Mouse (Mus musculus) forebrain, embryonic 11.5 days (tissue): ENCODE measurements around the gene Mef2d. TPM values are rescaled to one million over a fixed set of nuclear protein-coding genes. Genes with fewer than 3 reads are reported as not detected.
A peak's percentile ranks its signal among the peaks of the same experiment; 100 is the strongest.

ENCODE experiments used
- ATAC-seq: fragments of 200-750 bp; cut with Nextera tagmentation; replicated peaks from 2 replicates; pipeline ENCODE4 v1.8.0; 2017; ENCODE audit warnings: moderate TSS enrichment; ENCODE audit not compliant: low FRiP score
- DNase-seq: peaks from one replicate; pipeline ENCODE4 v3.0.0-alpha.2; 2017; ENCODE audit warnings: low spot score
- H3K27ac ChIP-seq: fragments of 300-500 bp; sonication (generic); 2 replicates; pipeline ENCODE4 v1.5.1; 2014; ENCODE audit warnings: low read depth, low read length
- H3K27me3 ChIP-seq: fragments of 300-500 bp; sonication (generic); 2 replicates; pipeline ENCODE4 v1.6.1; 2014; ENCODE audit warnings: mild to moderate bottlenecking, low read length, mixed read lengths; ENCODE audit not compliant: control insufficient read depth, insufficient read depth
- H3K36me3 ChIP-seq: fragments of 300-500 bp; sonication (generic); 2 replicates; pipeline ENCODE4 v1.6.1; 2014; ENCODE audit warnings: mild to moderate bottlenecking, low read length, moderate library complexity, mixed read lengths; ENCODE audit not compliant: control insufficient read depth, insufficient read depth
- H3K4me1 ChIP-seq: fragments of 300-500 bp; sonication (generic); replicated peaks from 2 replicates; pipeline ENCODE4 v1.6.1; 2014; ENCODE audit warnings: low read length, mixed read lengths; ENCODE audit not compliant: control insufficient read depth, insufficient read depth
- H3K4me2 ChIP-seq: fragments of 300-500 bp; sonication (generic); 2 replicates; pipeline ENCODE4 v1.6.1; 2014; ENCODE audit warnings: low read depth, mild to moderate bottlenecking, low read length, moderate library complexity, mixed read lengths; ENCODE audit not compliant: severe bottlenecking
- H3K4me3 ChIP-seq: fragments of 300-500 bp; sonication (generic); 2 replicates; pipeline ENCODE4 v1.5.1; 2014; ENCODE audit warnings: low read depth, low read length
- H3K9ac ChIP-seq: fragments of 300-500 bp; sonication (generic); 2 replicates; pipeline ENCODE4 v1.6.1; 2014; ENCODE audit warnings: low read length
- H3K9me3 ChIP-seq: fragments of 300-500 bp; sonication (generic); 2 replicates; pipeline ENCODE4 v1.6.1; 2016; ENCODE audit warnings: low read length, mixed read lengths; ENCODE audit not compliant: control insufficient read depth
- WGBS: fragments of 180-500 bp; shearing (Covaris S2); extraction: QIAGEN DNeasy Blood & Tissue Kit; methylation state at CpG from one replicate; pipeline ENCODE4 v1.1.7; 2014; 5-methylcytosine and 5-hydroxymethylcytosine counted together
- polyA plus RNA-seq: library from polyadenylated mRNA; unstranded; fragments of >200 nt; fragmentation: Nextera tagmentation; extraction: Ambion mirVana; gene quantifications from 2 replicates; pipeline ENCODE4 v1.2.1, GENCODE M21; 2014

The Mef2d gene
- polyA plus RNA-seq, 1 experiment from 2014 or later: 19.7 TPM

- peaks cover 5% of the 10 kb centered on the region; the same call in 1 of the 2 replicates for H3K4me1 ChIP-seq
- H3K27ac ChIP-seq: no peak overlapping the region
- ATAC-seq (no peak), DNase-seq (no peak)
- H3K27me3 ChIP-seq: no peaks in the 10 kb centered on the region
- H3K36me3 ChIP-seq: no peaks in the 10 kb centered on the region; the same call in 1 of the 2 replicates
- no peak overlapping the region for H3K4me3 ChIP-seq
- no peak overlapping the region for H3K9ac ChIP-seq
- H3K9me3 ChIP-seq: no peaks in the 10 kb centered on the region
- no peak overlapping the region for H3K4me2 ChIP-seq
- 79% methylated on average over 6 of the region's 6 CpGs for WGBS
Measured at GRCm38 (mm10) chr3:88160856-88161255, 18.7 kb downstream of the Mef2d start.

GRCm38 (mm10) chr3:88162259-88162658 lies 20.1 kb downstream of the Mef2d start:
- no peaks in the 10 kb centered on the region; the same call in 1 of the 2 replicates for H3K36me3 ChIP-seq
- no peak overlapping the region for H3K9ac ChIP-seq
- H3K27ac ChIP-seq: no peak overlapping the region
- WGBS: 90% methylated on average over 8 of the region's 8 CpGs
- no peaks in the 10 kb centered on the region for H3K27me3 ChIP-seq
- DNase-seq (no peak), ATAC-seq (no peak)
- no peak overlapping the region for H3K4me3 ChIP-seq
- no peak overlapping the region for H3K4me2 ChIP-seq
- no peaks in the 10 kb centered on the region for H3K9me3 ChIP-seq
- peaks cover 5% of the 10 kb centered on the region; the same call in 1 of the 2 replicates for H3K4me1 ChIP-seq

- 69% methylated on average over 4 of the region's 4 CpGs for WGBS
Measured at GRCm38 (mm10) chr3:88162811-88163210, 20.6 kb downstream of the Mef2d start.

GRCm38 (mm10) chr3:88163847-88164246 lies 21.7 kb downstream of the Mef2d start:
- Histone ChIP-seq H3K4me3 (no peak overlapping the region), H3K27me3 (no peaks in the 10 kb centered on the region), H3K9me3 (no peaks in the 10 kb centered on the region), H3K4me1 (0 out of 2 replicates have a peak, but pooled peaks cover 3% of the 10 kb centered on the region), H3K36me3 (peaks cover 2% of the 10 kb centered on the region; the same call in 1 of the 2 replicates), H3K9ac (no peak overlapping the region), H3K4me2 (no peak overlapping the region), H3K27ac (no peak overlapping the region)
- DNase-seq: no peak
- WGBS: 56% methylated on average over 3 of the region's 3 CpGs
- no peak for ATAC-seq

More at GRCm38 (mm10) chr3:88162811-88163210, 20.6 kb downstream of the Mef2d start:
- no peak for ATAC-seq
- Histone ChIP-seq H3K4me1 (peaks cover 5% of the 10 kb centered on the region; the same call in 1 of the 2 replicates), H3K4me3 (no peak overlapping the region), H3K9me3 (no peaks in the 10 kb centered on the region), H3K4me2 (no peak overlapping the region), H3K27me3 (no peaks in the 10 kb centered on the region), H3K9ac (no peak overlapping the region), H3K27ac (no peak overlapping the region), H3K36me3 (no peaks in the 10 kb centered on the region; the same call in 1 of the 2 replicates)
- DNase-seq: no peak

GRCm38 (mm10) chr3:88164263-88164662 lies 22.1 kb downstream of the Mef2d start:
- 41% methylated on average over 3 of the region's 3 CpGs for WGBS
- no peak overlapping the region for H3K4me3 ChIP-seq
- 0 out of 2 replicates have a peak, but pooled peaks cover 3% of the 10 kb centered on the region for H3K4me1 ChIP-seq
- H3K9me3 ChIP-seq: no peaks in the 10 kb centered on the region
- no peak for DNase-seq
- no peaks in the 10 kb centered on the region for H3K27me3 ChIP-seq
- H3K4me2 ChIP-seq: no peak overlapping the region
- ATAC-seq: no peak
- H3K9ac ChIP-seq: no peak overlapping the region
- no peak overlapping the region for H3K27ac ChIP-seq
- peaks cover 2% of the 10 kb centered on the region; the same call in 1 of the 2 replicates for H3K36me3 ChIP-seq

- Histone ChIP-seq H3K9me3 (no peaks in the 10 kb centered on the region), H3K4me2 (no peak overlapping the region), H3K9ac (no peak overlapping the region), H3K27me3 (no peaks in the 10 kb centered on the region), H3K4me3 (no peak overlapping the region), H3K4me1 (0 out of 2 replicates have a peak, but pooled peaks cover 3% of the 10 kb centered on the region), H3K36me3 (peaks cover 2% of the 10 kb centered on the region; the same call in 1 of the 2 replicates), H3K27ac (no peak overlapping the region)
- DNase-seq (no peak), ATAC-seq (no peak)
- 94% methylated on average over 5 of the region's 5 CpGs for WGBS
Measured at GRCm38 (mm10) chr3:88166056-88166455, 23.9 kb downstream of the Mef2d start.

GRCm38 (mm10) chr3:88170361-88170760 lies 28.2 kb downstream of the Mef2d start:
- Histone ChIP-seq H3K9ac (no peak overlapping the region), H3K4me1 (no peaks in the 10 kb centered on the region), H3K9me3 (no peaks in the 10 kb centered on the region), H3K36me3 (peaks cover 2% of the 10 kb centered on the region; the same call in 1 of the 2 replicates), H3K27ac (no peak overlapping the region), H3K4me3 (no peak overlapping the region), H3K27me3 (no peaks in the 10 kb centered on the region), H3K4me2 (no peak overlapping the region)
- WGBS: 86% methylated on average over 5 of the region's 5 CpGs
- ATAC-seq (no peak), DNase-seq (no peak)

- WGBS: 86% methylated on average over 3 of the region's 3 CpGs
- H3K27me3 ChIP-seq: no peaks in the 10 kb centered on the region
- DNase-seq: no peak
- H3K36me3 ChIP-seq: peaks cover 2% of the 10 kb centered on the region; the same call in 1 of the 2 replicates
- H3K9ac ChIP-seq: no peak overlapping the region
- no peak overlapping the region for H3K27ac ChIP-seq
- no peak overlapping the region for H3K4me3 ChIP-seq
- peaks cover 3% of the 10 kb centered on the region; the same call in 1 of the 2 replicates for H3K4me1 ChIP-seq
- no peak overlapping the region for H3K4me2 ChIP-seq
- H3K9me3 ChIP-seq: no peaks in the 10 kb centered on the region
- ATAC-seq: no peak
Measured at GRCm38 (mm10) chr3:88172440-88172839, 30.3 kb downstream of the Mef2d start.

- DNase-seq: peak; percentile 76
- peaks cover 3% of the 10 kb centered on the region; the same call in 1 of the 2 replicates for H3K4me1 ChIP-seq
- H3K9ac ChIP-seq: no peak overlapping the region
- no peaks in the 10 kb centered on the region; the same call in 1 of the 2 replicates for H3K36me3 ChIP-seq
- H3K4me2 ChIP-seq: no peak overlapping the region
- no peak overlapping the region for H3K27ac ChIP-seq
- ATAC-seq: no peak
- no peaks in the 10 kb centered on the region for H3K27me3 ChIP-seq
- no peak overlapping the region for H3K4me3 ChIP-seq
- WGBS: 54% methylated on average over 3 of the region's 3 CpGs
- H3K9me3 ChIP-seq: no peaks in the 10 kb centered on the region
Measured at GRCm38 (mm10) chr3:88173375-88173774, 31.2 kb downstream of the Mef2d start.
